Mouse (Mus musculus) adrenal gland, postnatal 14 days (tissue): ENCODE results near the gene Grin3b. TPM values are rescaled to one million over a fixed set of nuclear protein-coding genes. Genes with fewer than 3 reads are reported as not detected.

Experiments used
- DNase-seq: peaks from one replicate; pipeline ENCODE4 v3.0.0; 2021; ENCODE audit warnings: mixed read lengths
- total RNA-seq: library from RNA; stranded (reverse); gene quantifications from 2 replicates; pipeline ENCODE4 v1.2.3, GENCODE M21; 2021

The Grin3b gene
- total RNA-seq, 1 experiment from 2014 or later: not detected

DNA sequence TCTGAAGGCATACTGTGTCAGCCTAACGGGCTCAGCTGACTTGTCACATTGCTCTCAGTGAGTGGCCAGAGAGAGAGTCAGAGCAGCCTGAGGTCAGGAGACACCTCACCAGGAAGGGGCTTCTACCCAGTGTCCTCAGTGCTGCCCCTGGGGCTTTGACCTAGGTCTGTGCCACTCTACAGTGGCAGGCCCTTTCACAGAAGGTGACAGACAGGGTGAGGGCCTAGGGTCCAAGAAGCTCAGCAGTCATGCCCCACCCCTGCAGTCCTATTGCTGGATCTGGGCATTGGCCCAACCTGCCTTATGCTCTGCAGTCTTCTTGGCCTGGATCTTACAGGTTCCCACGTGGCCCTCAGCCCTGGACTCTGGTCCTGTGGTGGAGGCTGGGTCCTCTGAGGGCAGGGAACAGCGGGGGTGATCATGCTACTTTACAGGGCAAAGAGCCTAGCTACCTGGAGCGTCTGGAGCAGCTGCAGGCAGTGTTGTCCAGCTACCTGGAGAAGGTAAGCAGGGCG lies 3.6 kb upstream of the Grin3b start:
- peak; percentile 45 for DNase-seq

DNA sequence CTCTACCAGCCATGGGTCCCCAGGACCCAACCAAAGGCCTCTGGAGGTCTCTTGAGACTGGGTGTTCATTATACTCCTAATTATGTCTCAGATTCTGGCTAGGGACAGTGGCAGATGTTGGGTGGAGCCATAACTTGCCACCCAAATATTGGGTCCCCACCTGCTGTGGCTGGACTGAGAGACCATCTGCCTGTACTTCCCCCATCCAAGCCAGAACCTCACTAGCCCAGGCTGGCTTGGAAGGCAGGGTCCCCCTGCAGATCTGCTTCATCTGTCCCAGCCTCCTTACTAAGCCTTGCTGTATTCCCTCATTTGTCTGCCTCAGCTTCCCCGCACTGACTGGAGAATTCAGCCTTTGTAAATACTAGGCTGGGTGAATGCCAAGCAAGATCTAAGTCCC lies 2.3 kb upstream of the Grin3b start:
- no peak for DNase-seq

GRCm38 (mm10) chr10:79969124-79969568 lies 1.4 kb upstream of the Grin3b start:
- no peak for DNase-seq

- no peak for DNase-seq
These were observed 625 bp downstream of the Grin3b start for GRCm38 (mm10) chr10:79971183-79971497.

DNA sequence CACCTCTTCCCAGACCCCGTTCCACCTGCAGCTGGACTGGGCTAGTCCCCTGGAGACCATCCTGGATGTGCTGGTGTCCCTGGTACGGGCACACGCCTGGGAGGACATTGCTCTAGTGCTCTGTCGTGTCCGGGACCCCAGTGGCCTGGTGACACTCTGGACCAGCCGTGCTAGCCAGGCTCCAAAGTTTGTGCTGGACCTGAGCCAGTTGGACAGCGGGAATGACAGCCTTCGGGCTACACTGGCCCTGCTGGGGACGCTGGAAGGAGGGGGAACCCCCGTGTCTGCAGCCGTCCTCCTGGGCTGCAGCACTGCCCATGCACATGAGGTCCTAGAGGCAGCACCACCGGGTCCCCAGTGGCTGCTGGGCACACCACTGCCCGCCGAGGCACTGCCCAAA lies 2.3 kb downstream of the Grin3b start:
- DNase-seq: peak; percentile 59

DNA sequence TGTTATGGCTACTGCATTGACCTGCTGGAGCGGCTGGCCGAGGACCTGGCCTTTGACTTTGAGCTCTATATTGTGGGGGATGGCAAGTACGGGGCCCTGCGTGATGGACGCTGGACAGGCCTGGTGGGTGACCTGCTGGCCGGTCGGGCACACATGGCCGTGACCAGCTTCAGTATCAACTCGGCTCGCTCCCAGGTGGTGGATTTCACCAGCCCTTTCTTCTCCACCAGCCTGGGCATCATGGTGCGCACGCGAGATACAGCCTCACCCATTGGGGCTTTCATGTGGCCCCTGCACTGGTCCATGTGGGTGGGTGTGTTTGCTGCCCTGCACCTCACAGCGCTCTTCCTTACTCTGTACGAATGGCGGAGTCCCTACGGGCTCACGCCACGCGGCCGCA lies 3.6 kb downstream of the Grin3b start:
- DNase-seq: no peak

DNA sequence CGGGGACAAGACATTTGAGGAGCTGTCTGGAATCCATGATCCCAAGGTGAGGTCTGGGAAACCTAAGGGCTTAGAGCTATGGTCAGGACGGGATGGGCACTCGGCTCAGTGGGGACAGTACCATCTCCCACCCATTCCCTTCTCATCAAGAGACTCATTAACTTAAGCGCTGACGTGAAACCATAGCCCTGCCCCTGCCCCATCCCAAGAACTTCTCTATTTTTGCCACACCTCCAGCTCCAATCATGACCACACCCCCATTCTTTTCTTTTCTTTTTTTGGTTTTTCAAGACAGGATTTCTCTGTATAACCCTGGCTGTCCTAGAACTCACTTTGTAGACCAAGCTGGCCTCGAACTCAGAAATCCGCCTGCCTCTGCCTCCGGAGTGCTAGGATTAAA lies 4.2 kb downstream of the Grin3b start:
- DNase-seq: no peak

GRCm38 (mm10) chr10:79976071-79976721 lies 5.7 kb downstream of the Grin3b start:
- no peak for DNase-seq

DNA sequence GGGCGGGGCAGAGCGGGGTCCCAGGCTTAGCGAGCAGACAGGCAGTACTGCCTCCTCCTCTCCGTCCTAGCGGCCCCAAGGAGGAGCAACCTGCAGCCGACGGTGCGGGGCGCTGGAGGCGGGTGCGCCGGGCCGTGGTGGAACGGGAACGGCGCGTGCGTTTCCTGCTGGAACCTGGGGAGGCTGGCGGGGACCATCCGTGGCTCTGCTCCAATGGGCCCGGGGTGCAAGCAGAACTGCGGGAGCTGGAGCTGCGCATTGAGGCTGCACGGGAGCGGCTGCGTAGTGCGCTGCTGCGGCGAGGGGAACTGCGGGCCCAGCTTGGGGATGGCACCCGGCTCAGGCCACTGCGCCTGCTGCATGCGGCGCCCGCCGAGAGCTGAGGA lies 6.2 kb downstream of the Grin3b start:
- no peak for DNase-seq

DNA sequence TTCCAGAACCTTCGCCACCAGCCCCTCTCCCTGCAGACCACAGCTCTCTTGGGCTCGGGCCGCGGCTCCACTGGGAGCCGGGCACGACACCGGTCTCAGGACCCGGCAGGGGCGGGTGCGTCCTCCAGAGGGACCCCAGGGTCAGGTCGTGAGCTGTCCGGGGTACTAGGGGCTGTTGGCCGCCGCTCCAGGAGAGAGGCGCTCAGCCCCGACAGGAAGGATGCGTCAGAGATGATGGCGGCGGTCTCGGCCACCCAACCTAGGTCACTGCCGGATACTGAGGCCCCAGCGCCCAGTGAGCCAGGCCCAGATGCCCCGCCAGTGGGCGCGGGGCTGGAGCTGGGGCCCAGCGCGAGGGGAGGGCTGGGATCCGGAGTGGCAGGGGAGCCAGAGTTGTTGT lies 6.8 kb downstream of the Grin3b start:
- no peak for DNase-seq

DNA sequence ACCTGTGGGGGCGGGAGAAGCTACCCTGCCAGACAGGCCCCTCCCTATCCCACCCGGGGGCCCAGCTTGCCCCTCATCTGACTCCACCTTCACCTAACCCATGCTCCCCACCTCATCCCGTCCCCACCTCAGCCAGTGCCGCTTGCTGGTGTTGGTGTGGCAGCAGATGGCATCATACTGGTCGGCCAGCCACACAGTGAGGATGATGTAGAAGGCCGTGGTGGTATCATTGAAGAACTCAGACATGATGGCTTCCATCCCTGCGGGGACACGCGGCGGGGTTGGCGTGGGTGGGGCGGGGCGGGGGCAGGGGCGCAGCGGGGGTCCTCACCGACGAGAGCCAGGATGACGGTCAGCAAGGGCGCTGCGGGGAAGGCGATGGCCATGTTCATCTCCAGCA lies 7.5 kb downstream of the Grin3b start:
- no peak for DNase-seq

DNA sequence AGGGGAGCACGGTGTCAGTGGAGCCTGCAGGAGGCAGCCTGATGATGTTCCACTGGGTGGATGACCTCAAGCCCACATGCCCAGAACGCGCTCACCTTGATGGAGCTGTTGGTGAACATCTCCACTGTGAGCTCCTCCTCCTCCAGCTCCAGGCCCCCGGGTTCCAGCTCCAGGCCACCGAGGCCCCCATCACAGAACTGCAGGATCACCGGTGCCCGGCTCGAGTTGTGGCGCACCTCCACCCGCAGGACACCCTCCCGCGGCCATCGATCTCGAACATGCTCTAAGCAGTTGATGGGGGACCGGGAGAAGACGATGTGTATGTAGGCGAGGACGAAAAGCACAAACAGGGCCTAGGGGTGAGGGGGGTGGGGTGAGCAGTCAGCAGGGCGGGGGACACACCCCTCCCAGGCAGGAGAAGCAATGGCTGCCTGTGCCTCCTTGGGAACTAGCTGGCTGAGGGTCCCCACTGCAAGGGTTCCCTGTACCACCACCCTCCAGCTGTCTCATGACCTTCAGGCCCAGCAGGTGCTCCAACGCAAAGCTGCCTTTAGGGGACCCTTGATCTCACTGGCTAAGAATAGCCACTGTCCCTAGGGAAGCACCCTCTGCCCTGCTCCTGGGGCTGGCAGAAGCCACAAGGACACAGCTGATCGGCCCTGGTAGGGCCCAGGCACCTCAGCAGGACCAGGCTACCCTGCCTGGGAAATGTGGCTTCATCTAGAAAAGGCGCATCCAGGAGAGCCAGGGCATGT lies 9.1 kb downstream of the Grin3b start:
- DNase-seq: no peak

DNA sequence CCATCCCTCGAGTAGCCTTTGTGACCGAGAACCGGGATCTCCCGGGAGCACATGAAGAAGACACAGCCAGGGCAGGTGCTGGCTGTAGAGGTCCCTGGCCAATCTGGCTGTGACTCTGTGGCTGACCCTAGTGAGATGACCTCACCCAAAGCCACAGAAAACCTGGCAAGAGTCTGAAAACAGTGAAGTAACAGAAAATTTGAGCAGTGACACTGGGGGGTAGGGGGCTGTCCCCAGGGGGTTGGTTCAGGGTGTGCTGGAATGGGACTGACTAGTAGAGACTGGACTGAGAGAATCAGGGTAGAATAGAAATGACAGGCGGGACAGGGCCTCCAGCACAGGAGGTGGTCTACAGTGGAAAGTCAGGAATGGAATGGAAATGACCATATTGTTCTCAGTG lies 12.7 kb downstream of the Grin3b start:
- peak; percentile 37 for DNase-seq

DNA sequence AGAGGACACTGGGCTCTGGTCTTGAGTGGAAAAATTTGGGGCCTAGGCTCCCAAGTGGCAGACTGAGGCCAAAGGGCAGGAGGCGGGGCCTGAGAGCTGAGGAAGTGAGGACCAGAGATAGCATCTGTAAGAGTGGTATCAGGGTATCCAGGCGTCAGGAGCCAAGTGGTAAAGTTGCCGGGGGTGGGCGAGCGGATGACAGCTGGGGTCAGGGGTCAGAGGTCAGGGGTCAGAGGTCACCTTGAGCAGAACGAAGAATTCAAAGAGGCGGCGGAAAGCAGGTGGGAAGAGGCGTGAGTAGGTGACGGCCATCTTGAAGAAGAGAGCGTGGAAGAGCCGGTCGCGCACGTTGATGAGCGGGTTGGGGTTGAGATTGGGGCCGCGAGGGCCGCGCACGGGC lies 13.2 kb downstream of the Grin3b start:
- peak; percentile 76 for DNase-seq

GRCm38 (mm10) chr10:79984195-79984816 lies 13.8 kb downstream of the Grin3b start, which contains the start of gene Tmem259:
Tmem259 (minus strand) TSS chr10:79984330.
- peak; percentile 94 for DNase-seq

DNA sequence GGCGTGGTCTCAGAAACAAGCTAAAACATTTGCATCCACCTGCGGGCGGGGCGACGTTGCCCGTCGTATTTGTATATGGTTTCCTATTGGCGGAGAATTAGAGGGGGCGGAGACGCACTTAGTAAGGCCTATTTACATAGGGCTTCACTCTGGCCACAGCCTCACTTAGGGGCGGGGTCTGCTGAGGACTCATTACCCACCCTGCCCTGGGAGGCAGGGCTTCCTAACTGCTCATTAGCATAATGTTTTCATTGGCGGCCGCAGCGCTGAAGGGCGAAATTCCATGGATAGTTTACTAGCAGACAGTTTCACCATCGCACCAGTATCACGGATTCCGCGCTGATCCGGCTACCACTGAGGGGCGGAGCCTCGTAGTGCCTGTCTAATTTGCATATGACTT lies 14.4 kb downstream of the Grin3b start:
- DNase-seq: peak; percentile 96

DNA sequence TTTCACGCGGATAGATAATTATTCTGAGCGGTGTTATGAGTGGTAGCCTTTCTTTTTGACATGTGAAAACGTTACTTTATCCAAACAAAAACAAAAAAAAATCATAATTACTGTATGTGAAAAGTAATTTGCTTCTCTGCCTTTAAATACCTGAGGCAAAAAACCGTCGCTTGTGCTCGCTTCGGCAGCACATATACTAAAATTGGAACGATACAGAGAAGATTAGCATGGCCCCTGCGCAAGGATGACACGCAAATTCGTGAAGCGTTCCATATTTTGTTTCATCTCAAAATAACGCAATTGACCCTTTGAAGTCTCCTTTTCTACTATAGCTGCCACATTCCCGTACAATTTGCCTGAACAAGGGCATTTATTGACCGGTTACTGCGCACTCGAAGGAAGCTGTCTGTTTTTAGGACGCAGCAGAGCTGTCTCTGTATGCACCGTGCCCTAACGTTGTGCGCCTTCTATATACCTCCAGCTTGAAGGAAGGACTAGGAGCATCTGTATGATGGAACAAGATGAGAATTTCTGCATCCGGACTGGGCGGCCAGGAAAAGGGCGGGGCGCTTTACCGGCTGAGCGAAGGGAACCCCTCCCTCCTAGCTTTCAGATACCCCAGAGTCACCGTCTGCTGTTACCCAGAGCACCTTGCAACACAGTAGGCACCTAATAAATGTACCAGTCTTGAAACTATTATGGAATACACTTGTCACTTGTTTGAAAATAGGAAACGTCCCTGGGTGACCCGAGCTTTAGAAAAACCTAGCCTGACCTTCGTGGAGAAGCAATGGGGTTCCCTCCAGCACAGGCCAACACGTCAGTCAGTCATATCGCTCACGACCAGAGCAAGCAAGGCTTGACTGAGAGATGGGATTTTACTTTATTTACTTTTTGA lies 15.1 kb downstream of the Grin3b start:
- peak; percentile 75 for DNase-seq

DNA sequence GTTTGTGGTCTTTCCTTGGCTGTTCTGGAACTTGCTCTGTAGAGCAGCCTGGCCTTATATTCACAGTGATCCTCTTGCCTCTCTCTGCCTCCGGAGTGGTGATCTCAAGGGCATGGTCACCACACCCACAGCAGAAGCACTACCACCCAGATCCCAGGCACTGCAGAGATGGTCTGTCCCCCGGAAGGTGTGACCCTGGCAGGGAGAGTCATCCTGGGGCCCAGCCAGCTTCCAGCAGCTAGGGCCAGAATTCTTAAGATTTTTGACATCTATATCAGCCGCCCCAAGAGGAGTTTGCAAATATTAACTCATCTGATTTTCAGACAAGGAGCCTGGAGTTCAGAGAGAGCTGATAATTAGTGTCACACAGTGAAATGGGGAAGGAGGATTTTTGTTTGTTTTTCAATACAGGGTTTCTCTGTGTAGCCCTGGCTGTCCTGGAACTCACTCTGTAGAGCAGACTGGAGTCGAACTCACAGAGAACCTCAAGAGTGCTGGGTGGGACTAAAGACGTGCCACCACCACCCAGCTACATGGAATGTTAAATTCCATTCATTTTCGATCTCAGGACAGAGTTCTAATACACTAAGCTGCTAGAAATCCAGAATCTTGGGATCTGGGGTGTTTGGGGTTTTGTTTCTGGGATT lies 15.8 kb downstream of the Grin3b start:
- peak; percentile 83 for DNase-seq

GRCm38 (mm10) chr10:79986963-79987362 lies 16.4 kb downstream of the Grin3b start:
- DNase-seq: peak; percentile 92

DNA sequence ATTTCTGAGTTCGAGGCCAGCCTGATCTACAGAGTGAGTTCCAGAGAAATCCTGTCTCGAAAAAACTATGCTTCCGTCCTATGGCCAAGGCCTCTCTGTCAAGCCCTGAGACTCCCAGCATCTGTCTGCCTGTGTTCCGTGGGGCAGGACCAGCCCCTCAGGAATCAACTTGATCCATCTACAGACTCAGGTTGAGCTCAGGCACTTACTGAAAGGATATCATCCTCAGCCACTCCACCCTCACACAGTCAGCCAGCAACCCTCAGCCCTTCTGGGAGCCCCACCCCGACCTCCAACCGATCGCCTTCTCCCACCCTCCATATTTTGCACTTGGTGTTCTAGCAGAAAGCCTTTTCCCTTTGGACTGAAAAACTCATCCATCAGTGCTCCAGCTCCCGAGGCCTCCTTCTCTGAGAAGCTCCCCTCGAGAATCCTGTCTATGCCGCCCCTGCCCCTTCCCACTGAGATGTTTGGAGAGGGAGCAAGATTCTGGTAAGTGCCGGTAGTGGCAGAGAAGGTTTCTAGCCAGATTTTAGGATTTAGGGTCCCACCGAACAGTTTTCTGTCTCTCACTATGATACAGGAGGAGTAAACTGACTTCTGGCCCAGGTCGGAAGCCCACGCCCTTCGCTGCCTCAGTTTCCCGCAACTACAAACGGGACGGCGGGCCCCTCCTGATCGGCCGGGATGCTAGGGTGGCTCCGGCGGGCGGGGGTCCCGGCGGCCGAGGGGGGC lies 17.4 kb downstream of the Grin3b start:
- no peak for DNase-seq
